Mouse (Mus musculus) E14TG2a.4 (cell line): ENCODE data around the gene Krtap13.

Experiments used
- CTCF ChIP-seq: conservative IDR thresholded peaks from 2 replicates; pipeline ENCODE4 v1.5.1; 2014; ENCODE audit warnings: low read length
- NANOG ChIP-seq: IDR thresholded peaks from 2 replicates; pipeline ENCODE4 v1.6.1; 2014; ENCODE audit warnings: borderline replicate concordance, low read length, mixed read lengths
- POU5F1 ChIP-seq: IDR thresholded peaks from 2 replicates; pipeline ENCODE4 v1.6.1; 2014; ENCODE audit warnings: low read length, borderline replicate concordance

- TF ChIP-seq CTCF (no peak), NANOG (no peak), POU5F1 (no peak)
Observed at GRCm38 (mm10) chr16:88701072-88701864, 50.2 kb downstream of the Krtap13 start.
